Mouse (Mus musculus) stomach, postnatal 0 days (tissue): Measurements from ENCODE around the gene Prss21.

Experiments used
- CTCF ChIP-seq: IDR thresholded peaks from 2 replicates; pipeline ENCODE4 v1.5.1; 2016; ENCODE audit warnings: antibody characterized with exemption, low read depth, mild to moderate bottlenecking, moderate library complexity
- EP300 ChIP-seq: optimal IDR thresholded peaks from 2 replicates; pipeline ENCODE3; 2016; ENCODE audit warnings: antibody characterized with exemption

DNA sequence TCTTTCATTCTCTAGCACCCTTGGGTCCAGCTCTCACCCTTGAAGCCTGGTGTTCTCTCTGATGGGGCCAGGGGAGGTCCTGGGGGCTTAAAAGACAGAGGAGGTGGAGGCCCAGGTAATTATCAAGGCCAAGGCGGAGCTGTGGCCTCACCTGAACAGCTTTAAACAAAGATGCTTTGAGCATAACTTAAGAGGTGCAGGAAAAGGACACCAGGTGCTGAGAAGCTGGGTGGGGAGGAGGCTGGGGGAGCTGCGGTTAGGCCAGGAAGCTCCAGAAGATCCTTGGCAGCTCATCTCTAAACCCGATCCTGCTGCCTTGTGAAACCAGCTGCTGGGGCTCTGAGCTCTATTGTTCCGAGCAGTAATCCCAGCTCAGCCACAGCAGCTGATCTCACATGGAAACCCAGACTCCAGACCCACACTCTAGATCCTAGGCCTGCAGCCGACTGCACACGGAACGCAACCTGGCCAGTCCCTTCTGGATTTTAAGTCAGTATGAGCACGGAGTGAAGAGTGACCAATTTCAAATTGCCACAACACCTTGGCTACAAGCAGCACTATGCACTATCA, 31.8 kb upstream of the Prss21 start, which contains the start of gene Prss33:
- TF ChIP-seq CTCF (no peak), EP300 (no peak)
